Mouse (Mus musculus) stomach, embryonic 16.5 days (tissue): ENCODE results near the gene Mum1. TPM values are rescaled to one million over a fixed set of nuclear protein-coding genes. Genes with fewer than 3 reads are reported as not detected.

Experiments used
- ATAC-seq: fragments of 200-750 bp; cut with Nextera tagmentation; 2 replicates; pipeline ENCODE4 v1.8.0; 2017; ENCODE audit warnings: moderate number of reproducible peaks, moderate TSS enrichment; ENCODE audit not compliant: insufficient read depth, low FRiP score
- H3K27ac ChIP-seq: fragments of 300-500 bp; sonication (generic); 2 replicates; pipeline ENCODE4 v1.5.1; 2014; ENCODE audit warnings: low read length
- H3K27me3 ChIP-seq: fragments of 300-500 bp; sonication (generic); 2 replicates; pipeline ENCODE4 v1.6.1; 2014; ENCODE audit warnings: low read length, control low read depth, mixed read lengths; ENCODE audit not compliant: control insufficient read depth, insufficient read depth
- H3K36me3 ChIP-seq: fragments of 300-500 bp; sonication (generic); 2 replicates; pipeline ENCODE4 v1.6.1; 2014; ENCODE audit warnings: low read length; ENCODE audit not compliant: control insufficient read depth, insufficient read depth
- H3K4me1 ChIP-seq: fragments of 300-500 bp; sonication (generic); 2 replicates; pipeline ENCODE4 v1.6.1; 2014; ENCODE audit warnings: low read length, control low read depth, mixed read lengths; ENCODE audit not compliant: control insufficient read depth, insufficient read depth
- H3K4me2 ChIP-seq: fragments of 300-500 bp; sonication (generic); 2 replicates; pipeline ENCODE4 v1.6.1; 2014; ENCODE audit warnings: low read depth, low read length, mixed read lengths
- H3K4me3 ChIP-seq: fragments of 300-500 bp; sonication (generic); replicated peaks from 2 replicates; pipeline ENCODE4 v1.5.1; 2014; ENCODE audit warnings: mild to moderate bottlenecking, low read length
- H3K9ac ChIP-seq: fragments of 300-500 bp; sonication (generic); 2 replicates; pipeline ENCODE4 v1.6.1; 2014; ENCODE audit warnings: low read length
- H3K9me3 ChIP-seq: fragments of 300-500 bp; sonication (generic); replicated peaks from 2 replicates; pipeline ENCODE4 v1.6.1; 2016; ENCODE audit warnings: low read length, control low read depth; ENCODE audit not compliant: control insufficient read depth
- WGBS: fragments of 180-500 bp; shearing (Covaris S2); extraction: QIAGEN DNeasy Blood & Tissue Kit; methylation state at CpG from one replicate; pipeline ENCODE4 v1.1.7; 2014; 5-methylcytosine and 5-hydroxymethylcytosine counted together
- polyA plus RNA-seq: library from polyadenylated mRNA; unstranded; fragments of >200 nt; fragmentation: Nextera tagmentation; extraction: Ambion mirVana; gene quantifications from 2 replicates; pipeline ENCODE4 v1.2.1, GENCODE M21; 2015

Gene Mum1
- polyA plus RNA-seq, 1 experiment from 2014 or later: 51.6 TPM

DNA sequence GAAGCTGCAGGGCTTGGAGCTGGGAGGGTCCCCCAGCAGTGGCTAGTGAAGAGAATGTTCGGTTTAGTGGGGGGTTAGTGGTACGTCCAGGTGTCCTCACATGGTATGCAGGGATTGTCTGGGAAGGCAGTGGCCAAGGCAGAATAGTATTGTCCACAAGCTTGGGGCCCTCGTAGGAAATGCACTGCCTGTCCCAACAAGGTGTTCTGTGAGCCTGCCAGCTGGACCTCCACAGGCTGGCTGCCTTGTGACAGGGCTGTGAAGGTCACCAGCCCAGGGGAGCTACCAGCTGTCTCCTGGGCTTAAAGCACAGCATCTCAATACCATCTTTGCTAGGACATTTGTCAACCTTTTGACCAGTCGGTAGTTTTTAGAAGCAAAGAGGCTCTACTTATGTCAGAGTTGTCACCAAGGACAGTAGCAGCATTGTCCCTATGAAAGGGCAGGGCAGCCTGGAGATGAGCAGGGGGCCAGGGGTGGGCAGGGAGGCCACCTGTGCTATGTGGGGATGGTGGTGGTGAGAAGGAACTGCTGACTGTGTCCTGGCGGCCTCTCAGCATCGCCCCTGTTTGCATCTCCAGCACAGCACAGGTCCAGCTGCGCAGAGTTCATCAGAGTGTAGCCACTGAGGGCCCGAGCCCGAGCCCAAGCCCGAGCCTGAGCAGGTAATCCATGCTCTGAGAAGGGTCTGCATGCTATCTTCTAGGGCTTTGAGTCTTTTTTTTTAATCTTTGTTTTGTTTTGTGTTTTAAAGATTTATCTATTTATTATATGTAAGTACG lies 26.4 kb downstream of the Mum1 start:
- peaks cover 6% of the 10 kb centered on the region; the same call in 1 of the 2 replicates for H3K36me3 ChIP-seq

DNA sequence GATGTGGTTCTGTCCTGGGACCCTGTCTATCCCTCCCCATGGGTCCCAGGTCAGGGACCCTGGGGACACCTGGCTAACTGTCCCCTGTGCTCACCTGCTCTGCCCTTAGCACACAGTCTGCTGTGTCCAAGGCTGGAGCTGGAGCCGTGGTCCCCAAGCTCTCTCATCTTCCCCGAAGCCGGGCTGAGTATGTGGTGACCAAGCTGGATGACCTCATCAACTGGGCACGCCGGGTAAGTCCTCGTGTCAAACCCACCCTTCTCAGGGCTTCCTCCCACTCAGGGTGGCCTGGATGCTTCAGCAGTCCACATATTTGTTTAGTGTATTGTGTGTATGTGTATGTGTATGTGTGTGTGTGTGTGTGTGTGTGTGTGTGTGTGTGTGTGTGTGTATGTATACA lies 27.3 kb downstream of the Mum1 start:
- Histone ChIP-seq H3K36me3 (peaks cover 6% of the 10 kb centered on the region; the same call in 1 of the 2 replicates), H3K9me3 (no peaks in the 10 kb centered on the region), H3K9ac (no peak overlapping the region), H3K4me3 (no peak overlapping the region), H3K27me3 (no peaks in the 10 kb centered on the region), H3K4me1 (peaks cover 12% of the 10 kb centered on the region), H3K4me2 (no peak overlapping the region), H3K27ac (no peak overlapping the region)
- 79% methylated on average over 6 of the region's 6 CpGs for WGBS
- no peak for ATAC-seq

More for the DNA sequence above, 26.4 kb downstream of the Mum1 start:
- Histone ChIP-seq H3K4me3 (no peak overlapping the region), H3K4me2 (no peak overlapping the region), H3K9me3 (no peaks in the 10 kb centered on the region), H3K27me3 (no peaks in the 10 kb centered on the region), H3K4me1 (peaks cover 16% of the 10 kb centered on the region), H3K9ac (no peak overlapping the region), H3K27ac (no peak overlapping the region)
- ATAC-seq: no peak
- whole genome bisulfite sequencing: 90% methylated on average over 11 of the region's 11 CpGs

DNA sequence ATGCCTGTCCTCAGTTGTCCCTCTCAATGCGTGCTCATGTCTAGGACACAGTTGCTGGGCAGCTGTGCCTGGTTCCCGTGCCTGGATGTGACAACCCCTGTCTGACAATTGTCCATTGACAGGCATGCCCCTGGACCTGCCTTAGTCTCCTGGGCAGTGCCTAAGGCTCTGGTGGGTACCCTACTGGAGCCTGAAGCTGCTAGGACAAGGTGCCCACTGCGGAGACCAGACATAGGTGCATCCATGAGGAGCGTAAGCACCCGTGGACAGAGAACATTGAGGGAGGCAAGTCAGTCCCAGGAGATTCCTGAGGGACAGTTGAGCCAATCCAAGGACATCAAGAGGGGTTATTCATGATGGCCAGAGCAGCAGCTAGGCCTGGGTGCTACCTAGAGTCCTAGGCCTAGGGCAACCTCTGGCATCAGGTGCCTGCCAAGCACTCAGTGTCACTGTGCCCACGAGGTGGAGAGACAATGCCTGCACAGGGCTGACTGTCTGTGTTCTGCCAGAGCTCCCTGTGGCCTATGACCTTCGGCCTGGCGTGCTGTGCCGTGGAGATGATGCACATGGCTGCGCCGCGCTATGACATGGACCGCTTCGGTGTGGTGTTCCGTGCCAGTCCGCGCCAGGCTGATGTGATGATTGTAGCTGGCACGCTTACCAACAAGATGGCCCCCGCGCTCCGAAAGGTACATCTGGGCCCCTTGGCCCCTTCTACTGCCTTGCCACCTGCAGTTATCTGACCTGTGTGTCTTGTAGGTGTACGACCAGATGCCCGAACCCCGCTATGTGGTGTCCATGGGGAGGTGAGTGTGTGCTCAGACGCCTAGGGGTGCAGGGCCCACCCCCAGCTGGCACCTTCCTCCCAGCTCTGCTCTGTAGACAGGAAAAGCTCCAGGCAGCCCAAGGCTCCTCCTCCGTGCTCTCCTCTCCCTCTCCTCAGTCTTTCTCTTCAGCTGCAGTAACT lies 28.4 kb downstream of the Mum1 start:
- 95% methylated on average over 26 of the region's 26 CpGs for WGBS
- H3K27me3 ChIP-seq: no peaks in the 10 kb centered on the region
- no peak for ATAC-seq
- no peak overlapping the region for H3K27ac ChIP-seq
- no peak overlapping the region for H3K4me2 ChIP-seq
- H3K4me1 ChIP-seq: peaks cover 20% of the 10 kb centered on the region
- H3K9ac ChIP-seq: no peak overlapping the region
- H3K4me3 ChIP-seq: no peak overlapping the region
- peaks cover 12% of the 10 kb centered on the region; the same call in 1 of the 2 replicates for H3K36me3 ChIP-seq
- no peaks in the 10 kb centered on the region for H3K9me3 ChIP-seq

DNA sequence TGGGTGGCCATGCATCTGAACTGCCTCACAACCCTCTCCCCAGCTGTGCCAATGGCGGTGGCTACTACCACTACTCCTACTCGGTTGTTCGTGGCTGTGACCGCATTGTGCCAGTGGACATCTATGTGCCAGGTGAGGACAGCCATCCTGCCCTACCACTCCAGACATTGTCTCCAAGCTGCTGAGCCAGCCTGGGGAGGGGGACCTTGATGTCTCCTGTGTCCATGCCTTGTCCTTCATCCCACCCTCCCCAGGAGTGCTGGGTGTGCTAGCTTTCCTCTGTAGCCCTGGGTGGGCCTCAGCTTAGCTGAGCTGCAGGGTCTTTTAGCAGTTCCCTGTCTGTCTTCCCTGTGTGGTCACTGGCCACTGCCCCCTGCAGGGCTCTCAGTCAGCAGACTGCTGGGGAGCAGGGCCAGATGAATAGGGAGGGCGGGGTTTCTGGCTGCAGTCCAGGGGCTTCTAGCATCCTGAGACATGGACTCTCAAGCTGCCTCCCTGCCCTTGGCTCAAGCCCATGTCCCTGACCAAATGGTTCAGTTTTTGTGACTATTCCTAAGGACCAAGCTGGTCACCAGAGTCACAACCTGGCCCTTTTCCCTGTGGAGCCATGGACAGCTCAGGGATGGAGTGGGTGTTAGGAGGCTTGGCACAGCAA lies 29.8 kb downstream of the Mum1 start:
- H3K4me1 ChIP-seq: peaks cover 15% of the 10 kb centered on the region
- H3K4me3 ChIP-seq: no peak overlapping the region
- no peaks in the 10 kb centered on the region for H3K27me3 ChIP-seq
- peaks cover 12% of the 10 kb centered on the region; the same call in 1 of the 2 replicates for H3K36me3 ChIP-seq
- no peak overlapping the region for H3K4me2 ChIP-seq
- H3K9me3 ChIP-seq: no peaks in the 10 kb centered on the region
- WGBS: 85% methylated on average over 5 of the region's 5 CpGs
- 0 out of 2 replicates have a peak overlapping the region, but pooled peaks have one; percentile 23 for H3K9ac ChIP-seq
- H3K27ac ChIP-seq: no peak overlapping the region
- no peak for ATAC-seq

DNA sequence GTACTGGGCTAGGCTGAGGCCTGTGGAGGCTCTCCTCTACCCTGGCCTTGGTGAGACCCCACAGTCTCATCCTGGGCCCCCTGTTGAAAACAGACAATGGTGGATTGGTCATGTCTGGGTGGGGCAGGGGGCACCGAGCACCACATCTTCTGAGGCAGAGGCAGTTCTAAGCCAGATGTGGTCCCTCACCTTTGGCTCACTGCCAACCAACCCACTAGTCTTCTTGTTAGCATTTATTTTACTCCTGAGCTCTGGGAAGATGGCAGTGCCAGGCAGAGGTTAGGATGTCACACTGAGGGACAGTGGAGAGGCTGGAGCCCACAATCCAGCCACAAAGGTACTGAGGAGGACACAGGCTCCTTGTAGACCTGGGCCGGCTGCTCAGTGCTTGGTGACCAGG lies 31.7 kb downstream of the Mum1 start:
- no peak for ATAC-seq

DNA sequence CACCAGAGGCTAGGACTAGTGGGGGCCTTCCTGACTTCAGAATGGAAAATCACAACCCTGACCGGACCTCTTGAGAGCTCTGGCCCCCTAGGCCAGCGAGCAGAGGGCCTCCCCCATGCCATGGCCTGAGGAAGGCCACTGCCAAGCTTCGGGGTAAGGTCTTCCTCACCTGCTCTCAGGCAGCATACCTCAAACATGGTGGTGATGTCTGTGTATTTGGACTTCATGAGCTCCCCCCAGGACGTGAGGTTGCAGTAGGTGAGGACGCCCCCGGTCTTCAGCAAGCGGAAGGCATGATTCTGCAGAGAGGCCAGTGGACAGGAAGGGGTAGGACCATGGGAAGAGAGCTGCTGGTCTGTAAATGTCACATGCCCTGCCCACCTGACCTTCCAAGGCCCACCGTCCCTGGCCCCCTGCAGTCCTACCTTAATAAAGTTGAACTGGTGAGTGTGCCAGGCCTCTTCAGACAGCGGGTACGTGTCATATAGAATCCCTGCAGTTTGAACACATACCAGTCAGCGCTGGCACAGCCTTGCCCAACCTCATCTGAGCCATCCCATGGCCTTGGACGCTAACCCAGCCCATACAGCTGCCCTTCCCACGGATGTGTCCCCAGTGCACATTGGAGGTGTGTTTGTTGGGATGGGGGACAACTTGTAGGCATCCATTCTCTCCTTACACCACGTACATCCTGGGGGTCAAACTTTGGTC lies 32.7 kb downstream of the Mum1 start:
- WGBS: 89% methylated on average over 14 of the region's 14 CpGs
- Histone ChIP-seq H3K4me2 (peak overlapping the region; percentile 82; the same call in 1 of the 2 replicates), H3K36me3 (peaks cover 12% of the 10 kb centered on the region; the same call in 1 of the 2 replicates), H3K27me3 (no peaks in the 10 kb centered on the region), H3K9ac (peak overlapping the region; percentile 78), H3K9me3 (no peaks in the 10 kb centered on the region), H3K4me3 (no peak overlapping the region), H3K4me1 (peaks cover 26% of the 10 kb centered on the region), H3K27ac (no peak overlapping the region)
- no peak for ATAC-seq

More for the DNA sequence above, 31.7 kb downstream of the Mum1 start:
- Histone ChIP-seq H3K4me3 (no peak overlapping the region), H3K9ac (0 out of 2 replicates have a peak overlapping the region, but pooled peaks have one; percentile 7), H3K36me3 (peaks cover 12% of the 10 kb centered on the region; the same call in 1 of the 2 replicates), H3K27me3 (no peaks in the 10 kb centered on the region), H3K27ac (no peak overlapping the region), H3K4me2 (no peak overlapping the region), H3K4me1 (peaks cover 24% of the 10 kb centered on the region), H3K9me3 (no peaks in the 10 kb centered on the region)
- WGBS: 66% methylated on average over 2 of the region's 2 CpGs

DNA sequence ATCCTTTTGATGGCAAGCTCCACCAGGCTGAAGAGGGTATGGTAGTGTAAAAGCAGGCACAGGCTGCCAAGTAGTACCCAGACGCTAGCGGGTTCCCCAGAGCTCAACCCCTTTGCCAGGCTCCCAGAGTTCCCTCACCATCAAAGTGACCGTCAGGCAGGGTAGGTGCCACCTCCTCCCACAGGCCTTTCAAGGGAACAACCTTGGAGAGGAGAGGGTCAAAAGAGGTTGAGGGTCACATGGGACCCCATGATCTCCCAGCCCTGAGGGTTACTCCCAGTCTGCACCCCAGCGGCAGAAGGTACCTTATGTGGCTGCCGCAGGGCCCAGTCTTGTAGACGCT lies 33.2 kb downstream of the Mum1 start:
- peak overlapping the region; percentile 100 for H3K27ac ChIP-seq
- H3K27me3 ChIP-seq: no peaks in the 10 kb centered on the region
- H3K9me3 ChIP-seq: no peaks in the 10 kb centered on the region
- peak overlapping the region; percentile 54 for H3K4me3 ChIP-seq
- no peak for ATAC-seq
- peaks cover 10% of the 10 kb centered on the region; the same call in 1 of the 2 replicates for H3K36me3 ChIP-seq
- H3K9ac ChIP-seq: peak overlapping the region; percentile 78
- peaks cover 26% of the 10 kb centered on the region for H3K4me1 ChIP-seq
- H3K4me2 ChIP-seq: peak overlapping the region; percentile 82
- 77% methylated on average over 6 of the region's 6 CpGs for WGBS

DNA sequence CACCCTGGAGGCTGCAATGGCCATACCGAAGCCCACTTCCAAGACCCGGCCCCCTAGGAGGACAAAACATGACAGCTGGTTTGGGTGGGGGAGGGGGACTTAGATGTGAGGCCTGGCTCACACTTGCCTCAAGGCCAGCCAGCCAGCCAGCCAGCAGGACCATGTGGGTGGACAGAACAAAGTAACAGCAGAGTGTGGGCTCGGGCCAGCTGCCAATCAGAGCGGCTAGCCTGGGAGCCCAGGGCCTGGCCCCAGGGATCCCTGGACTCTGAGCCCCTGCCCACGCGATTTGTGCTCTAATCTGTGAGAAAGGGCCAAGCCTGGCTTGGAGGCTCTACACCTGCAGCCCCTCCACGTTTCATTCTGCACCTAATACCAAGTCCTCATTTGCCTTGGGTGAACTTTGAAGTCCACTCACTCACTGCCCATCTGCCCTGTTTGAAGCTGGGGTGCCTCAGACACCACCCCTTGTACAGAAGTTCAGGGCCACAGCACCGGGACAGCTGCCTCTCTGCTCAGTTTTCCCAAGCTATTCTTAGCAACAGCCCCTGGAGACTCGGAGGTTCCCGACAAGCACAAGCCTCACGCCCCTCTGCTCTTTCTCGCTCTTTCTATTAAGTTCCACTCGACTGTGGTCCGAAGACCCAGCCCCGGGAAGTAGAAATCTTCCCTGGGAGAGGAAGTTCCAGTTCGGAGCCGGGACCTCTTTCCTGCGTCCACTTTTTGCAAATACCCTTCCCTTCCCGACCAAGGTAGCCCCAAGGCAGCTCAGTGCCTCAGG lies 33.8 kb downstream of the Mum1 start:
- peaks cover 26% of the 10 kb centered on the region for H3K4me1 ChIP-seq
- H3K27ac ChIP-seq: peak overlapping the region; percentile 100
- 6% methylated on average over 19 of the region's 19 CpGs for whole genome bisulfite sequencing
- H3K36me3 ChIP-seq: peaks cover 6% of the 10 kb centered on the region; the same call in 1 of the 2 replicates
- H3K27me3 ChIP-seq: no peaks in the 10 kb centered on the region
- peak overlapping the region; percentile 78 for H3K9ac ChIP-seq
- no peak for ATAC-seq
- peak overlapping the region; percentile 82 for H3K4me2 ChIP-seq
- H3K9me3 ChIP-seq: no peaks in the 10 kb centered on the region
- H3K4me3 ChIP-seq: peak overlapping the region; percentile 54
